Mouse (Mus musculus) lung, postnatal 0 days (tissue): Measurements from ENCODE around the gene Rtn1.

ENCODE experiments used
- CTCF ChIP-seq: IDR thresholded peaks from 2 replicates; pipeline ENCODE4 v1.5.1; 2016; ENCODE audit warnings: antibody characterized with exemption, mild to moderate bottlenecking
- EP300 ChIP-seq: IDR thresholded peaks from 2 replicates; pipeline ENCODE4 v1.6.1; 2016; ENCODE audit warnings: antibody characterized with exemption, mild to moderate bottlenecking, control low read depth

- TF ChIP-seq CTCF (no peak), EP300 (no peak)
Observed at GRCm38 (mm10) chr12:72389377-72390103, 19.3 kb downstream of the Rtn1 start.
